Mouse (Mus musculus): ENCODE measurements around the gene Togaram2. TPM values are rescaled to one million over a fixed set of nuclear protein-coding genes. Genes with fewer than 3 reads are reported as not detected.

Gene Togaram2
- total RNA-seq, 1 experiment, result 0.09 TPM

DNA sequence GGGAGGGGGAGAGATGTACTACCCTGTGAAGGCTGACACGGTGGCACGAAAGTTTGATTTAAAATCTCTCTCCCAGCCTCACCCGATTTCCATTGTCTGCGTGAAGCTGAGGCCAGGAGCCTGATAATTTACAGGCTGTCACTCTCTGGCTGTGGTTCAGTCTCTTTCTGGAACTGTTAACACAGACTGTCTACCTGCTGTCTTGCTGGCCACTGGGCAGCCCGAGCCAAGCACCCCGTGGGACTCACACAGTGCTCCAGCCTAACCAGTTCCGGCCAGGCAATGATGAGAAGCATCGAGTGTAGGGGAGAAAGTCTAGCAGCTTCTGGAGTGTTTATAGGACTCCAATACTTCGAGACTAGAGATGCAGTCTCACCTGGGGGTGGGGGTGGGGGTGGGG is 73.1 kb downstream of the Togaram2 start:
- H3K9ac ChIP-seq (ENCODE audit: insufficient read depth, low read depth, low read length, poor library complexity, severe bottlenecking), result no peak overlapping the region
- H3K4me3 ChIP-seq (ENCODE audit: insufficient read depth in 1 of 2, low read depth in 1 of 2, low read length in 2 of 2, poor library complexity in 1 of 2, severe bottlenecking in 1 of 2), result no peak overlapping the region
- H3K9me3 ChIP-seq (ENCODE audit: control insufficient read depth, insufficient read depth, low read depth, low read length), result no peaks in the 10 kb centered on the region
- H3K27ac ChIP-seq (ENCODE audit: insufficient read depth, low read depth, low read length, poor library complexity, severe bottlenecking), result no peak overlapping the region
- no peak for TF ChIP-seq MAFK (IDR thresholded peaks at IDR 0.05; ENCODE audit: insufficient read depth, low read depth, low read length)
- TF ChIP-seq ZNF384 (IDR thresholded peaks at IDR 0.05; ENCODE audit: low read depth, low read length), result no peak
- no peak for TF ChIP-seq HCFC1 (IDR thresholded peaks at IDR 0.05; ENCODE audit: borderline replicate concordance, insufficient read depth, low read length)
- no peak for TF ChIP-seq ZC3H11A (IDR thresholded peaks at IDR 0.05; ENCODE audit: borderline replicate concordance, low read depth, low read length)
- TF ChIP-seq CHD2 (IDR thresholded peaks at IDR 0.05; ENCODE audit: low read depth, low read length), result no peak
- H3K4me1 ChIP-seq (ENCODE audit: control insufficient read depth in 2 of 2, insufficient read depth in 2 of 2, low read length in 2 of 2, poor library complexity in 1 of 2), result no peaks in the 10 kb centered on the region
- no peak for DNase-seq (ENCODE audit: low read depth, low spot score)
- no peaks in the 10 kb centered on the region for H3K36me3 ChIP-seq (ENCODE audit: control insufficient read depth, insufficient read depth, low read length, poor library complexity, severe bottlenecking)
- in situ Hi-C loops (cut with MboI; ENCODE audit: low sequenced_read_pairs in 2 of 2, unreplicated experiment in 2 of 2), result no loop called here

DNA sequence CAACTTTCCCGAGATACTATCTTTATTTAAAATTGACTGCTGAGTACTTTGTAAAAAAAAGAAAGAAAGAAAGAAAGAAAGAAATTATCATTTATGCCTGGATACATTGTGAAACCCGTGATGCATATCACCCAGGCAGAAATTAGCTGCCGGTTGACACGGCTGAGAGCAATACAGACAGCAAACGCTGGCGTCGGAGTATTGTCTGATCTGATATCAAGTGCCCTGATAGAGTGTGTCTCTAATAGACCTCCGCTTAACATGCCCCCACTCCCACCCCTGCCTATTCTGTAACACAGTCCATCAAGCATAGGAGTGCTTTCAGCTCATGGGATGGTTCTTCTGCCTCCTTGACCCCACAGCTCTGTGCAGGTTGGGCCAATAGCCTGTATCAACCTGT is 74.5 kb downstream of the Togaram2 start:
- Histone ChIP-seq H3K9me3 (ENCODE audit: control insufficient read depth, insufficient read depth, low read depth, low read length) (no peaks in the 10 kb centered on the region), H3K27ac (ENCODE audit: insufficient read depth, low read depth, low read length, poor library complexity, severe bottlenecking) (no peak overlapping the region), H3K9ac (ENCODE audit: insufficient read depth, low read depth, low read length, poor library complexity, severe bottlenecking) (no peak overlapping the region), H3K4me1 (ENCODE audit: control insufficient read depth in 2 of 2, insufficient read depth in 2 of 2, low read length in 2 of 2, poor library complexity in 1 of 2) (no peaks in the 10 kb centered on the region), H3K4me3 (ENCODE audit: insufficient read depth in 1 of 2, low read depth in 1 of 2, low read length in 2 of 2, poor library complexity in 1 of 2, severe bottlenecking in 1 of 2) (no peak overlapping the region), H3K36me3 (ENCODE audit: control insufficient read depth, insufficient read depth, low read length, poor library complexity, severe bottlenecking) (no peaks in the 10 kb centered on the region)
- no peak for TF ChIP-seq ZNF384 (IDR thresholded peaks at IDR 0.05; ENCODE audit: low read depth, low read length)
- no peak for TF ChIP-seq HCFC1 (IDR thresholded peaks at IDR 0.05; ENCODE audit: borderline replicate concordance, insufficient read depth, low read length)
- no peak for TF ChIP-seq ZC3H11A (IDR thresholded peaks at IDR 0.05; ENCODE audit: borderline replicate concordance, low read depth, low read length)
- no peak for TF ChIP-seq CHD2 (IDR thresholded peaks at IDR 0.05; ENCODE audit: low read depth, low read length)
- TF ChIP-seq MAFK (IDR thresholded peaks at IDR 0.05; ENCODE audit: insufficient read depth, low read depth, low read length), result no peak
- in situ Hi-C loops (cut with MboI; ENCODE audit: low sequenced_read_pairs in 2 of 2, unreplicated experiment in 2 of 2), result no loop called here
- no peak for DNase-seq (ENCODE audit: low read depth, low spot score)

DNA sequence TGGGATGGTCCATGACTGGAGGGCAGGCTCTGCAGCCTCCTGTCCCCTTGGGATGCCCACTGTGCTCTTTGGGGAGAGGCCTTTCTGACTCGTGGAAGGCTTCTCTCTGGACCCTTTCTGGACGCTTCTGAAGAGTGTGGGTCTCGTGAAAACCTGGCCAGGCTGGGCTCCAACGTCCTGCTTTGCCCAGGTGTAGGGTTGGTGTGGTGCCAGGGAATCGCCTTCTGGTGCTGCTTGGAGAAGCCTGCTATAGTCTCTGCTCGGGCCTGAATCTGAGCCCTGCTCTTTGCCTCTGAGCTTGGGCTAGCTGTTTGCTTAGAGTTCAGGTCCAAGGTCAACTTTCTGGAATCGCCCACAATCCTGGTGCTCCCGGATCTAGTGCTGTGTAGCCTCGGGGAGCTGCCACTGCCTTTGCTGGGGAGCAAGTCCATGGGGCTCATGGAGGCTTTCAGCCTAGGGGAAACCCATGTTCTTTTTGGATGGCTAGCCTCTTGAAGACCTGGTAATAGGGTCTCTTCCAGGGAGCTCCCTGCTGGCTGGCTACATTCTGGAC is 76.6 kb downstream of the Togaram2 start:
- H3K4me1 ChIP-seq (ENCODE audit: control insufficient read depth in 2 of 2, insufficient read depth in 2 of 2, low read length in 2 of 2, poor library complexity in 1 of 2), result no peaks in the 10 kb centered on the region
- no peak for DNase-seq (ENCODE audit: low read depth, low spot score)
- no peaks in the 10 kb centered on the region for H3K9me3 ChIP-seq (ENCODE audit: control insufficient read depth, insufficient read depth, low read depth, low read length)
- H3K4me3 ChIP-seq (ENCODE audit: insufficient read depth in 1 of 2, low read depth in 1 of 2, low read length in 2 of 2, poor library complexity in 1 of 2, severe bottlenecking in 1 of 2), result no peak overlapping the region
- H3K27ac ChIP-seq (ENCODE audit: insufficient read depth, low read depth, low read length, poor library complexity, severe bottlenecking), result no peak overlapping the region
- in situ Hi-C loops (cut with MboI; ENCODE audit: low sequenced_read_pairs in 2 of 2, unreplicated experiment in 2 of 2), result no loop called here
- H3K36me3 ChIP-seq (ENCODE audit: control insufficient read depth, insufficient read depth, low read length, poor library complexity, severe bottlenecking), result no peaks in the 10 kb centered on the region
- no peak overlapping the region for H3K9ac ChIP-seq (ENCODE audit: insufficient read depth, low read depth, low read length, poor library complexity, severe bottlenecking)
- no peak for TF ChIP-seq ZC3H11A (IDR thresholded peaks at IDR 0.05; ENCODE audit: borderline replicate concordance, low read depth, low read length)
- TF ChIP-seq ZNF384 (IDR thresholded peaks at IDR 0.05; ENCODE audit: low read depth, low read length), result no peak
- TF ChIP-seq HCFC1 (IDR thresholded peaks at IDR 0.05; ENCODE audit: borderline replicate concordance, insufficient read depth, low read length), result no peak
- TF ChIP-seq MAFK (IDR thresholded peaks at IDR 0.05; ENCODE audit: insufficient read depth, low read depth, low read length), result no peak
- TF ChIP-seq CHD2 (IDR thresholded peaks at IDR 0.05; ENCODE audit: low read depth, low read length), result no peak

GRCm38 (mm10) chr17:71752831-71753230 is 79.8 kb downstream of the Togaram2 start, which contains the start of gene Pcare:
Gene Pcare (minus strand): TSS chr17:71752894.
- peak within 1 kb of the TSS in 1 of 2 experiments; percentile 14; a peak in 2 of 4 replicates for H3K4me3 ChIP-seq (ENCODE audit: insufficient read depth in 1 of 2, low read depth in 1 of 2, low read length in 2 of 2, poor library complexity in 1 of 2, severe bottlenecking in 1 of 2)
- H3K36me3 ChIP-seq (ENCODE audit: control insufficient read depth, insufficient read depth, low read length, poor library complexity, severe bottlenecking), result no peaks in the 10 kb centered on the region
- no peaks in the 10 kb centered on the region for H3K4me1 ChIP-seq (ENCODE audit: control insufficient read depth in 2 of 2, insufficient read depth in 2 of 2, low read length in 2 of 2, poor library complexity in 1 of 2)
- in situ Hi-C loops (cut with MboI; ENCODE audit: low sequenced_read_pairs in 2 of 2, unreplicated experiment in 2 of 2), result no loop called here
- H3K9me3 ChIP-seq (ENCODE audit: control insufficient read depth, insufficient read depth, low read depth, low read length), result no peaks in the 10 kb centered on the region
- TF ChIP-seq ZNF384 (IDR thresholded peaks at IDR 0.05; ENCODE audit: low read depth, low read length), result no peak
- TF ChIP-seq HCFC1 (IDR thresholded peaks at IDR 0.05; ENCODE audit: borderline replicate concordance, insufficient read depth, low read length), result no peak
- no peak for TF ChIP-seq ZC3H11A (IDR thresholded peaks at IDR 0.05; ENCODE audit: borderline replicate concordance, low read depth, low read length)
- no peak for TF ChIP-seq CHD2 (IDR thresholded peaks at IDR 0.05; ENCODE audit: low read depth, low read length)
- TF ChIP-seq MAFK (IDR thresholded peaks at IDR 0.05; ENCODE audit: insufficient read depth, low read depth, low read length), result no peak
- H3K27ac ChIP-seq (ENCODE audit: insufficient read depth, low read depth, low read length, poor library complexity, severe bottlenecking), result no peak within 1 kb of the TSS
- no peak for DNase-seq (ENCODE audit: low read depth, low spot score)
- no peak within 1 kb of the TSS for H3K9ac ChIP-seq (ENCODE audit: insufficient read depth, low read depth, low read length, poor library complexity, severe bottlenecking)
